Mouse (Mus musculus): ENCODE measurements around the gene Lmln.

GRCm38 (mm10) chr16:33148135-33148534, 85.8 kb downstream of the Lmln start:
- no peak for TF ChIP-seq MEF2A (IDR thresholded peaks at IDR 0.05; ENCODE audit: extremely low read depth, insufficient replicate concordance, low read depth, low read length, poor library complexity, severe bottlenecking)
- TF ChIP-seq EP300 (IDR thresholded peaks at IDR 0.05; ENCODE audit: low read depth in 1 of 2, low read length in 2 of 2) = no peak
- no peak for TF ChIP-seq TBP (IDR thresholded peaks at IDR 0.05; ENCODE audit: low read depth, low read length)
